Mouse (Mus musculus) forebrain, embryonic 10.5 days (tissue): ENCODE data around the gene Gabbr2. TPM values are rescaled to one million over a fixed set of nuclear protein-coding genes. Genes with fewer than 3 reads are reported as not detected.
"Not testable (repeated sequence)": the region's sequence is repeated elsewhere in the genome, so short reads cannot be mapped to it uniquely, and the experiment has no call there.

Experiments used
- DNase-seq: peaks from one replicate; pipeline ENCODE4 v3.0.0-alpha.2; 2017; ENCODE audit warnings: low spot score; ENCODE audit errors: extremely low spot score
- H3K27ac ChIP-seq: fragments of 300-500 bp; sonication (generic); 2 replicates; pipeline ENCODE4 v1.5.1; 2016; ENCODE audit warnings: mild to moderate bottlenecking
- H3K27me3 ChIP-seq: fragments of 300-500 bp; sonication (generic); 2 replicates; pipeline ENCODE4 v1.6.1; 2016; ENCODE audit warnings: mild to moderate bottlenecking; ENCODE audit not compliant: poor library complexity, severe bottlenecking
- H3K36me3 ChIP-seq: fragments of 300-500 bp; sonication (generic); replicated peaks from 2 replicates; pipeline ENCODE4 v1.6.1; 2016; ENCODE audit warnings: mild to moderate bottlenecking, moderate library complexity
- H3K4me1 ChIP-seq: fragments of 300-500 bp; sonication (generic); 2 replicates; pipeline ENCODE4 v1.6.1; 2016
- H3K4me3 ChIP-seq: fragments of 300-500 bp; sonication (generic); 2 replicates; pipeline ENCODE4 v1.5.1; 2016; ENCODE audit warnings: mild to moderate bottlenecking, moderate library complexity
- H3K9me3 ChIP-seq: fragments of 300-500 bp; sonication (generic); 2 replicates; pipeline ENCODE4 v1.6.1; 2016; ENCODE audit warnings: mild to moderate bottlenecking, moderate library complexity
- WGBS: fragments of 180-500 bp; shearing (Covaris S2); methylation state at CpG from one replicate; pipeline ENCODE4 v1.1.7; 2016; 5-methylcytosine and 5-hydroxymethylcytosine counted together
- polyA plus RNA-seq: library from polyadenylated mRNA; unstranded; fragments of >200 nt; fragmentation: Nextera tagmentation; extraction: Ambion mirVana; gene quantifications from 2 replicates; pipeline ENCODE4 v1.2.1, GENCODE M21; 2016

The Gabbr2 gene
- polyA plus RNA-seq, 1 experiment from 2014 or later = 0.06 TPM

GRCm38 (mm10) chr4:46661433-46661832 lies 330.2 kb downstream of the Gabbr2 start:
- WGBS = 80% methylated on average over 9 of the region's 9 CpGs
- no peaks in the 10 kb centered on the region for H3K36me3 ChIP-seq
- peaks cover 13% of the 10 kb centered on the region for H3K27me3 ChIP-seq
- DNase-seq = no peak
- no peak overlapping the region for H3K4me3 ChIP-seq
- H3K9me3 ChIP-seq = no peaks in the 10 kb centered on the region
- no peak overlapping the region for H3K27ac ChIP-seq
- H3K4me1 ChIP-seq = peaks cover 37% of the 10 kb centered on the region

- Histone ChIP-seq H3K27me3 (peaks cover 18% of the 10 kb centered on the region), H3K4me1 (peaks cover 12% of the 10 kb centered on the region), H3K27ac (no peak overlapping the region), H3K36me3 (no peaks in the 10 kb centered on the region), H3K9me3 (no peaks in the 10 kb centered on the region), H3K4me3 (no peak overlapping the region)
- WGBS = 75% methylated on average over 5 of the region's 5 CpGs
- DNase-seq = no peak
These were observed 332.7 kb downstream of the Gabbr2 start for GRCm38 (mm10) chr4:46658946-46659345.

DNA sequence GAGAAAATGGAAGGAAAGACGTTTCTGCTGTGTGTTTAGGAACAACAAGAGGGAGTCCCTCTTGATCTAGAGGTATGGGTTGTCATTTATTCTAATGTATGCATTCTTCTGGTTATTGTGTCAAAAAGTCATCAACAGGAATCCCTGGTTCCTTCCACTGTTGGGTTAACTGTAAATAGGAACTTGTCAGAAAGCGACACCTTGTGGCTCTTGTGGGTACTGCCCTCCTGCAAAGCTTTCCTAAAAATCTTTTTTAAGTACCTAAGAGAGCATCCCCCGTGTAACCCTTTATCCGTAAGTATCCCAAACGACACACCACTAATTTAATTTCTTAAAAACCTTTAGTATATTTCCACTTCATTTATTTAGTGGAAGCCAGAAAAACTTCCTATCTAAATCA lies 334.6 kb downstream of the Gabbr2 start:
- H3K9me3 ChIP-seq = no peaks in the 10 kb centered on the region
- H3K36me3 ChIP-seq = no peaks in the 10 kb centered on the region
- no peaks in the 10 kb centered on the region; the same call in 1 of the 2 replicates for H3K4me1 ChIP-seq
- H3K27me3 ChIP-seq = peaks cover 17% of the 10 kb centered on the region
- no peak overlapping the region for H3K27ac ChIP-seq
- DNase-seq = peak; percentile 70
- 18% methylated on average over 5 of the region's 5 CpGs for WGBS
- no peak overlapping the region for H3K4me3 ChIP-seq

DNA sequence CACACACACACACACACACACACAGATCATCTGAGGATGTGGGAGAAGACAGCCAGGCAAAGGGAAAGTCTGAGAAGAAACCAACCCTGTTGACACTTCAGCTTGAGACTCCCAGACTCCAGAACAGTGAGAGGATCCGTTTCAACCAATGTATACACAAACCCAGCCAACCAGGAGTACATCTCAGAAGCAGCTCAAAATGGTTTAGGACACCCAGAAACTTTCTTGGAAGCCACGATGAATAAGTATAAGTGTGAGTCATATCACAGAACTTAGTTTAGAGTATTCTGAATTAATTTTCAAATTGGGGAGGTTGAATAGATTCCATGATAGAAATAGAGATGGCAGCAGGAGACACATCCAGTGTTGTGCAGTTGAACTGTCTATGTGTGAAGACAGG lies 335.7 kb downstream of the Gabbr2 start:
- Histone ChIP-seq H3K27ac (no peak overlapping the region), H3K4me1 (peaks cover 1% of the 10 kb centered on the region), H3K36me3 (no peaks in the 10 kb centered on the region), H3K27me3 (peaks cover 29% of the 10 kb centered on the region), H3K4me3 (no peak overlapping the region), H3K9me3 (no peaks in the 10 kb centered on the region)
- no peak for DNase-seq
- 73% methylated on average over 2 of the region's 2 CpGs for WGBS

- H3K4me1 ChIP-seq = peaks cover 7% of the 10 kb centered on the region
- H3K4me3 ChIP-seq = no peak overlapping the region
- H3K9me3 ChIP-seq = no peaks in the 10 kb centered on the region
- no peak for DNase-seq
- H3K27me3 ChIP-seq = peaks cover 28% of the 10 kb centered on the region
- H3K36me3 ChIP-seq = no peaks in the 10 kb centered on the region
- no peak overlapping the region for H3K27ac ChIP-seq
- 83% methylated on average over 1 of the region's 1 CpGs for WGBS
These were observed 336.4 kb downstream of the Gabbr2 start for GRCm38 (mm10) chr4:46655298-46655697.

DNA sequence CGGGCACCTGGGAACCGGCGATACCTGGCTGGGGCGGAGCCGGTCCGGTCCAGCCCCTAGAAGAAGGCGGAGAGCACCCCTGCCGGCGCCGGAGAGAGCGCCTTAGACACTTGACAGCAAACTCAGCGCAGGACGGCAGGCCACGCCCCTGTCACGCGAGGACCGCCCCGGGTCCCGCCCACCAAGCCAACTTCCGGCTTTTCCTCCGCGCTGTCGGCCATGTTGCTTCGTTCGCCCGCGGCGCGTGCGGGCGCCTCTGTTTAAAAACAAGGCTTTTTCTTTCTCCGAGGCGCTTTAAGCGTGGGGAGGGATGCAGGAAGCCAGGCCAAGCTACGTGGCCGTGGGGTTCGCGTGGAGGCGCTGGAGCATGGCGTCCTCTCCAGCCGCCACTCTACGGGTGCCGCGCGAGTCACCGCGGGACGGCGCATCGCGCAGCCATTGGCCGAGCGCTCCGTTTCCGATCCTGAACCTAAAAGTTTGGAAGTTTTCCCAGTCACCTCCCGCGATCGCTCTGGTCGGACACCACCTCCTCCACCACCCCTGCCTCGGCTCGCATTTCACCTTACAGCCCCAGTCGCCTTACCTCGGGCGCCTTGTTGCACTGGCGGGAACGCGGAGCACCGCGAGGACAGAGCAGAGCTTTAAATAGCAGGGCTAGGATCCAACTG lies 341.5 kb downstream of the Gabbr2 start, which contains the start of gene Tbc1d2:
Gene Tbc1d2 (minus strand): TSS at position 124 of the 668 bp plus-strand sequence.
- H3K27me3 ChIP-seq = peaks cover 52% of the 10 kb centered on the region

DNA sequence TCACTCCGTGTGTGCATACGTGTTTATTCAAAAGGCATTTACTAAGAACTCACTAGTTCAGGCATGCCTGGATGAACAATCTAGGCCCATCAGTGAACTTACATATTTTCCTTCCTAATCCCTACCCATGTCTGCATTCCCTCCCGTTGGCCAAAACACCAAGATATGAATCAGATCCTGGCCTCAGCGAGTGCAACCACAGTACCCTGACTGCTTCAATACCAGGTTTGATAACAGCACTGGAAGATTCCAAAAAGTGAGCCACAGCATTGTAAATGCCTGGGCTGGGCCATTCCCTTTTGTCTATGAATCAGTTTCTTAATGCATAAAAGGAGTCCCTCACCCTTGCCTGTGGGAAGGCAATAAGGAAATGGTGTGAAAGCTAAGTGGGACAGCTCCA lies 342.5 kb downstream of the Gabbr2 start:
- no peak for DNase-seq
- H3K4me1 ChIP-seq = peaks cover 14% of the 10 kb centered on the region
- no peaks in the 10 kb centered on the region for H3K9me3 ChIP-seq
- peaks cover 50% of the 10 kb centered on the region for H3K27me3 ChIP-seq
- H3K36me3 ChIP-seq = no peaks in the 10 kb centered on the region
- H3K27ac ChIP-seq = no peak overlapping the region
- H3K4me3 ChIP-seq = peak overlapping the region; percentile 80
- 57% methylated on average over 4 of the region's 4 CpGs for WGBS

More for the DNA sequence above, 341.5 kb downstream of the Gabbr2 start, which contains the start of gene Tbc1d2:
- Histone ChIP-seq H3K36me3 (no peaks in the 10 kb centered on the region), H3K4me3 (peak within 1 kb of the TSS; percentile 80), H3K27ac (peak within 1 kb of the TSS; percentile 96), H3K4me1 (peaks cover 14% of the 10 kb centered on the region), H3K9me3 (no peaks in the 10 kb centered on the region)
- WGBS = under 1% methylated on average over 69 of the region's 69 CpGs
- DNase-seq = peak; percentile 92

DNA sequence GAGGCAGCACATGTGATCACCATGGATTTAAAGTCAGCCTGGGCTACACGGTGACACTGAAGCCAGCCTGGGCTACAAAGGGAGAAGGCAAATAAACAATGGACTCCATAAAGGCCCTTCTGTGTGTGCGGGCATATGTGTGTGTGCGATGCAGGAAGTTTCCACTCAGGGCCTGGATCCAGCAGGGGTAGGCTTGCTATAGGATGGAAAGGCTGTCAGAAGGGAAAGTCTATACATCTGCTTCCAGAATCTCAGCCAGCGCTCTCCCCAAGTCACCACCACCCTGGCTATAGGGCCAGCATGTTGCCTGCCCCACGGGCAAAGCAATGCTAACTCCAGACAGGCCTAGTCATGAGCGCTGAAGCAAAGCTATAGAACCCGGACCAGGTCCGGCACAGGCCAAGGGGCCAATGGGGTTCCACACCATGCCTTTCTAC lies 348.0 kb downstream of the Gabbr2 start:
- H3K36me3 ChIP-seq = no peaks in the 10 kb centered on the region
- H3K27me3 ChIP-seq = peaks cover 13% of the 10 kb centered on the region
- H3K27ac ChIP-seq = no peak overlapping the region
- no peak for DNase-seq
- no peak overlapping the region for H3K4me3 ChIP-seq
- WGBS = 83% methylated on average over 8 of the region's 8 CpGs
- no peaks in the 10 kb centered on the region for H3K9me3 ChIP-seq
- H3K4me1 ChIP-seq = peaks cover 7% of the 10 kb centered on the region

DNA sequence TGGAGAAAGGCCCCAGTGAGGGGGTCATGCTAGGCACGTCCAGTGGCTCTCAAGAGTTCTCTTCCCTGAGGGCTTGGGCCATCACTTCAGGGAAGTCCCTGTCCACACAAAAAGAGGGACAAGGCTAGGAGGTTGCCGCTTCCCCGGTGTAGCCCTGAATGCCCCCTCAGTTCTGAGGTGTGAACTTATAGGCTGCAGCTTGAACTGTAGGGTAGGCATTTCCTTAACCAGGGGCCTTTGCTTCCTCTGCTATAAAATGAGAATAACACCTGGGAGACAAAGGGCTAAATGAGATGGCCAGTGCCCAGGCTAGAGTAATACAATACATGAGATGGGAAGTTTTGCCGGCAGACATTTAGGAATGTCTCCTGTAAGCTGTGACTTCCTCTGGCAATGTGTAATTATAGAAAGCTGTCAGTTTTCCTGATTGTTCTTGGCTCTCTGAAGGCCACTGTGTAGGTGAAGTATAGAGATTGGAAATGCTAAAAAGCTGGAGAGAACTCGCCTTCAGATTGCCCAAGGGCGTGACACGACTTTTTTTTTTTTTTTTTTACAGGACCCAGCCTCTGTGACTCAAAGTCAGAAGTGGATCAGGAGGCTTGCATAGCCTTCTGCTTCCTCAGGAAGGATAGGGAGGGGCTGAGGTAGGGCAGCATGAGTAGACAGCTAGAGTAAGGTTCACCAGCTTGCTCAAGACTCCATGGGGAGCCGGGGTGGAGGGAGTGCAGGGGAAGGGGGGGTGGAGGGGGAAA lies 348.6 kb downstream of the Gabbr2 start:
- Histone ChIP-seq H3K9me3 (no peaks in the 10 kb centered on the region), H3K4me3 (no peak overlapping the region), H3K27ac (peak overlapping the region; percentile 51), H3K27me3 (peaks cover 7% of the 10 kb centered on the region), H3K4me1 (peaks cover 7% of the 10 kb centered on the region), H3K36me3 (no peaks in the 10 kb centered on the region)
- DNase-seq = no peak
- WGBS = 81% methylated on average over 8 of the region's 8 CpGs

- H3K4me1 ChIP-seq = peaks cover 7% of the 10 kb centered on the region
- H3K4me3 ChIP-seq = no peak overlapping the region
- no peaks in the 10 kb centered on the region for H3K36me3 ChIP-seq
- no peaks in the 10 kb centered on the region for H3K9me3 ChIP-seq
- no peaks in the 10 kb centered on the region for H3K27me3 ChIP-seq
- no peak for DNase-seq
- peak overlapping the region; percentile 62 for H3K27ac ChIP-seq
- 58% methylated on average over 4 of the region's 4 CpGs for WGBS
These were observed 350.4 kb downstream of the Gabbr2 start for GRCm38 (mm10) chr4:46641283-46641682.

GRCm38 (mm10) chr4:46639866-46640265 lies 351.8 kb downstream of the Gabbr2 start:
- no peak for DNase-seq
- Histone ChIP-seq H3K27me3 (no peaks in the 10 kb centered on the region), H3K36me3 (no peaks in the 10 kb centered on the region), H3K4me1 (peaks cover 7% of the 10 kb centered on the region), H3K9me3 (no peaks in the 10 kb centered on the region), H3K27ac (no peak overlapping the region), H3K4me3 (no peak overlapping the region)
- 89% methylated on average over 8 of the region's 8 CpGs for WGBS

DNA sequence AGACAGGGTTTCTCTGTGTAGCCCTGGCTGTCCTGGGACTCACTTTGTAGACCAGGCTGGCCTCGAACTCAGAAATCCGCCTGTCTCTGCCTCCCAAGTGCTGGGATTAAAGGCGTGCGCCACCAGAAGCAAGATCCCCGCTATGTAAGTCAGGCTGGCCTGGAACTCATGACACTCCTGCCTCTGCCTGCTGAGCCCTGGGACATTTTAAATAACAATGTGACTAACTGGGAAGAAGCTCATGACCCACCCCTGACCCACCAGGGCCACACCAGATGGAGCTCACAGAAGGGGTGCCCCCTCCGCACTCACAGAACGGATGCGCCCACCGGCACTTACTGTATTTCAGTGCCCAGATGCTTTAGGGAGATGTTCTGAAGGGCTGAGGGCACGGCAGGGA lies 354.4 kb downstream of the Gabbr2 start:
- DNase-seq, H3K4me3 ChIP-seq, H3K27ac ChIP-seq, H3K27me3 ChIP-seq, H3K9me3 ChIP-seq, H3K36me3 ChIP-seq: not testable (repeated sequence)
- peaks cover 12% of the 10 kb centered on the region for H3K4me1 ChIP-seq
- 91% methylated on average over 10 of the region's 10 CpGs for WGBS
